Mouse (Mus musculus) hindbrain, embryonic 13.5 days (tissue): ENCODE data around the gene Cby3. TPM values are rescaled to one million over a fixed set of nuclear protein-coding genes. Genes with fewer than 3 reads are reported as not detected.
A peak's percentile ranks its signal among the peaks of the same experiment; 100 is the strongest.
"Not testable (repeated sequence)": the region's sequence is repeated elsewhere in the genome, so short reads cannot be mapped to it uniquely, and the experiment has no call there.

ENCODE experiments used
- ATAC-seq: fragments of 200-750 bp; cut with Nextera tagmentation; 2 replicates; pipeline ENCODE4 v1.8.0; 2017; ENCODE audit warnings: moderate TSS enrichment; ENCODE audit not compliant: low FRiP score
- H3K27ac ChIP-seq: fragments of 300-500 bp; sonication (generic); 2 replicates; pipeline ENCODE4 v1.5.1; 2015; ENCODE audit warnings: inconsistent platforms, mild to moderate bottlenecking, moderate library complexity
- H3K27me3 ChIP-seq: fragments of 300-500 bp; sonication (generic); 2 replicates; pipeline ENCODE4 v1.6.1; 2015; ENCODE audit warnings: mild to moderate bottlenecking, inconsistent platforms
- H3K36me3 ChIP-seq: fragments of 300-500 bp; sonication (generic); 2 replicates; pipeline ENCODE4 v1.6.1; 2015; ENCODE audit warnings: mild to moderate bottlenecking, inconsistent platforms
- H3K4me1 ChIP-seq: fragments of 300-500 bp; sonication (generic); replicated peaks from 2 replicates; pipeline ENCODE4 v1.6.1; 2015; ENCODE audit warnings: inconsistent platforms
- H3K4me2 ChIP-seq: fragments of 300-500 bp; sonication (generic); 2 replicates; pipeline ENCODE4 v1.6.1; 2015; ENCODE audit warnings: inconsistent platforms, mild to moderate bottlenecking, moderate library complexity
- H3K4me3 ChIP-seq: fragments of 300-500 bp; sonication (generic); 2 replicates; pipeline ENCODE4 v1.5.1; 2015; ENCODE audit warnings: mild to moderate bottlenecking, inconsistent platforms
- H3K9ac ChIP-seq: fragments of 300-500 bp; sonication (generic); 2 replicates; pipeline ENCODE4 v1.6.1; 2015; ENCODE audit warnings: mild to moderate bottlenecking, inconsistent platforms
- H3K9me3 ChIP-seq: fragments of 300-500 bp; sonication (generic); 2 replicates; pipeline ENCODE4 v1.6.1; 2016; ENCODE audit warnings: inconsistent platforms
- WGBS: fragments of 180-500 bp; shearing (Covaris S2); methylation state at CpG from one replicate; pipeline ENCODE4 v1.1.7; 2015; 5-methylcytosine and 5-hydroxymethylcytosine counted together
- polyA plus RNA-seq: library from polyadenylated mRNA; unstranded; fragments of >200 nt; fragmentation: Nextera tagmentation; extraction: Ambion mirVana; gene quantifications from 2 replicates; pipeline ENCODE4 v1.2.1, GENCODE M21; 2015

Gene Cby3
- polyA plus RNA-seq, 1 experiment from 2014 or later, result 0.75 TPM

DNA sequence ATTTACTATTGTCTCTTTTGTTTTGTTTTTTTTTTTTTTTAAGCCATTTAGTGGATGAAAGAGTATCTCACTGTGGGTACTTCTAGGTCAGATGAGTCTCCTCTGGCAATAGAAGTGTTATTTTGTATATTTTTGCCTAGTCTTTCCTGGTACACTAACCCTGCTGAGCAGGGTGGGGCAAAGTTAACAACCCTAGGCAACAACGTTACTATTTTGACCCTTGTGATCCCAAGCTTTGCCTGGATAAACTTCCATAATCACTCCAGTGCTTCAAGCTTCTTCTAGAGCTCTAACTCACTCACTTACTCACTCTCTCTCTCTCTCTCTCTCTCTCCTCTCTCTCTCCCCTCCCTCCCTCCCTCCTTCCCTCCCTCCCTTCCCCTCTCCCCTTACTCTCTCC is 18.1 kb upstream of the Cby3 start:
- no peak for ATAC-seq
- Histone ChIP-seq H3K36me3 (no peaks in the 10 kb centered on the region), H3K4me1 (no peaks in the 10 kb centered on the region), H3K27me3 (no peaks in the 10 kb centered on the region), H3K9me3 (no peaks in the 10 kb centered on the region), H3K9ac (no peak overlapping the region), H3K4me2 (no peak overlapping the region), H3K27ac (no peak overlapping the region), H3K4me3 (no peak overlapping the region)
- WGBS, result 62% methylated on average over 1 of the region's 1 CpGs

DNA sequence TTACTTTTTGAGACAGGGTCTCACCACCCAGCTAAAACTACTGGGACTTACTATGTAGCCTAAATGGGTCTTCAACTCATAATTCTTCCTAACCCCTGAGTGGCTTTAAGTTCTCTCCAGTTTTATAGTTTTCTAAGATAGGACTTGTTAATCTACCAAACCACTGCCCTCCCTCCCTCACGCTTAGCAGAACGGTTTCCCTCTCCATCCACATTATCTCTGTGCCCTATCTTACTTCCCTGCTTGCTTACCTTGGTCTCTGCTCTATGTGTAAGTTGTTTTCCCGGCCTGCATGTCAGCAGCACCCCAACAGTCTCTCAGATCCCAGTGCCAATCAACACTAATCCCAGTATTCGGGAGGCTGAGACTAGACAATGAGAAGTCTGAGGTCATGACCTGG is 17.4 kb upstream of the Cby3 start:
- 78% methylated on average over 4 of the region's 4 CpGs for WGBS
- Histone ChIP-seq H3K9ac (no peak overlapping the region), H3K4me2 (no peak overlapping the region), H3K27ac (no peak overlapping the region), H3K9me3 (no peaks in the 10 kb centered on the region), H3K36me3 (no peaks in the 10 kb centered on the region), H3K4me1 (no peaks in the 10 kb centered on the region), H3K4me3 (no peak overlapping the region), H3K27me3 (no peaks in the 10 kb centered on the region)
- ATAC-seq, result no peak

GRCm38 (mm10) chr11:50345486-50345885 is 8.8 kb upstream of the Cby3 start:
- H3K9ac ChIP-seq, result no peak overlapping the region
- no peak overlapping the region for H3K4me2 ChIP-seq
- no peak overlapping the region for H3K27ac ChIP-seq
- no peak overlapping the region for H3K4me3 ChIP-seq
- no peaks in the 10 kb centered on the region for H3K27me3 ChIP-seq
- no peak for ATAC-seq
- H3K9me3 ChIP-seq, result no peaks in the 10 kb centered on the region
- H3K4me1 ChIP-seq, result no peaks in the 10 kb centered on the region
- H3K36me3 ChIP-seq, result no peaks in the 10 kb centered on the region
- WGBS, result 87% methylated on average over 4 of the region's 4 CpGs

DNA sequence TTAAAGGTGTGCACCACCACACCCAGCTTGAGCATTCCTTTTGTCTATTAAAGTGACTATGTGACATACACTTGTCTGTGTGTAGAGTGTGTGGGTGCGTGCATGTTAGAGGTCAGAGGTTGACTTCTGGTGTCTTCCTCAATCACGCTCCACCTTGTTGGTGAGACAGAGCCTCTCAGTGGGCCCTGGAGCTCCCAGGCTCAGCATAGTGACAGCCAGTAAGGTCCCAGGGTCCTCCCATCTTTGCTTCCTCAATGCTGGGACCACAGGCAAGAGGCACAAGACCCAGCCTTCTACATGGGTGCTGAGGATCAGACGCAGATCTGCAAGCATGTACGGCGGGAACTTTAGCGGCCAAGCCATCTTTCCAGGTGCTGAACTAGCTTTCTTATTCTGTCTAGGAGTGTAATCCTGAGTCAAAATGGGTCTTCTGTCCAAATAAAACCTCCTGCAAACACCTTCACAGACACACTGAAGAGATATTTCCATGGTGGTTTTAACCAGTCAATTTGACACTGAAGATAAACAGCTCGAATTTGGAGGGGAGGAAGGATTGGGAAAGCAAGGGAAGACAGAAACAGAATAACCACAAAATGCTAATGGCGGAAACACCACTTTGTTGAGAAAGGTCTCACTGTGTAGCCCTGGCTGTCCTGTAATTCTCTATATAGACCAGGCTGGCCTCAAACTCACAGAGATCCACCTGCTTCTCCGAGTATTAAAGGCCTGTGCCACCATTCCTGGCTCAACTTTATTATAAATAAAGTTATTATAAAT is 7.8 kb upstream of the Cby3 start:
- Histone ChIP-seq H3K4me1 (no peaks in the 10 kb centered on the region), H3K9me3 (no peaks in the 10 kb centered on the region), H3K4me3 (no peak overlapping the region), H3K4me2 (no peak overlapping the region), H3K27me3 (no peaks in the 10 kb centered on the region), H3K36me3 (no peaks in the 10 kb centered on the region), H3K9ac (no peak overlapping the region), H3K27ac (no peak overlapping the region)
- ATAC-seq, result no peak
- WGBS, result 90% methylated on average over 9 of the region's 9 CpGs

GRCm38 (mm10) chr11:50352177-50352576 is 2.1 kb upstream of the Cby3 start:
- no peak overlapping the region for H3K4me3 ChIP-seq
- H3K27me3 ChIP-seq, result no peaks in the 10 kb centered on the region
- H3K9ac ChIP-seq, result no peak overlapping the region
- H3K36me3 ChIP-seq, result no peaks in the 10 kb centered on the region
- WGBS, result 90% methylated on average over 2 of the region's 2 CpGs
- no peaks in the 10 kb centered on the region for H3K9me3 ChIP-seq
- H3K27ac ChIP-seq, result no peak overlapping the region
- no peaks in the 10 kb centered on the region for H3K4me1 ChIP-seq
- no peak for ATAC-seq
- no peak overlapping the region for H3K4me2 ChIP-seq

DNA sequence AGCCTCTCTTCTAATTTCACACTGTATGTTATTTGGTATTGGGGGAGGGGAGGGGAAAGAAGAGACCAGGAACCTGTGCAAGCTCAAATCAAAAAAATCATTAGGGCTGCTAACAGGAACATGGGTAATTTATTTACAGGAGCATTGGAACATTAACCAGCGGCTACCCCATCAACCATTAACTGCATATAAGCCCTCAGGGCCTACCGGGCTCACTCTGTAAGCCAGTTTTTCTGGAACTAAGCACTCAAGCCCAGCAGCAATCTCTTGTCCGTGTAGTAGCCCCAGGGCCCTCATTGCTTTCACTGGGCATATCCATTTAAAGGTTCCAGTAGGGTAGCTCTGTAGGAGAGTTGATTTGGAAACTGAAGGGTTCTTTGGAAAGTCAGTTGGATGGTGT is 589 bp downstream of the Cby3 start:
- H3K4me3 ChIP-seq, result no peak overlapping the region
- H3K9ac ChIP-seq, result no peak overlapping the region
- H3K4me2 ChIP-seq, result no peak overlapping the region
- no peak overlapping the region for H3K27ac ChIP-seq
- peaks cover 9% of the 10 kb centered on the region; the same call in 1 of the 2 replicates for H3K4me1 ChIP-seq
- no peaks in the 10 kb centered on the region for H3K9me3 ChIP-seq
- no peak for ATAC-seq
- peaks cover 17% of the 10 kb centered on the region for H3K27me3 ChIP-seq
- WGBS, result 56% methylated on average over 3 of the region's 3 CpGs
- H3K36me3 ChIP-seq, result no peaks in the 10 kb centered on the region

- H3K4me2 ChIP-seq, result no peak overlapping the region
- peaks cover 17% of the 10 kb centered on the region for H3K27me3 ChIP-seq
- no peak overlapping the region for H3K27ac ChIP-seq
- no peak overlapping the region for H3K9ac ChIP-seq
- H3K4me3 ChIP-seq, result no peak overlapping the region
- no peak for ATAC-seq
- H3K4me1 ChIP-seq, result peaks cover 9% of the 10 kb centered on the region; the same call in 1 of the 2 replicates
- WGBS, result 75% methylated on average over 1 of the region's 1 CpGs
- no peaks in the 10 kb centered on the region for H3K9me3 ChIP-seq
- H3K36me3 ChIP-seq, result no peaks in the 10 kb centered on the region
These were observed 1.1 kb downstream of the Cby3 start for GRCm38 (mm10) chr11:50355395-50355794.

- H3K4me1 ChIP-seq, result peaks cover 9% of the 10 kb centered on the region; the same call in 1 of the 2 replicates
- no peaks in the 10 kb centered on the region for H3K36me3 ChIP-seq
- peak overlapping the region; percentile 73 for H3K9ac ChIP-seq
- H3K4me3 ChIP-seq, result peak overlapping the region; percentile 56
- 3% methylated on average over 74 of the region's 74 CpGs for WGBS
- peak overlapping the region; percentile 72 for H3K27ac ChIP-seq
- peak overlapping the region; percentile 89 for H3K4me2 ChIP-seq
- peaks cover 24% of the 10 kb centered on the region for H3K27me3 ChIP-seq
- ATAC-seq, result peak; percentile 79
- H3K9me3 ChIP-seq, result no peaks in the 10 kb centered on the region
These were observed 4.9 kb downstream of the Cby3 start for GRCm38 (mm10) chr11:50358950-50359861.

GRCm38 (mm10) chr11:50361282-50361681 is 7.0 kb downstream of the Cby3 start:
- not testable (repeated sequence) for H3K4me2 ChIP-seq, H3K4me1 ChIP-seq, H3K9ac ChIP-seq, ATAC-seq, H3K27ac ChIP-seq, H3K9me3 ChIP-seq, H3K4me3 ChIP-seq, H3K36me3 ChIP-seq
- 90% methylated on average over 1 of the region's 1 CpGs for WGBS
- H3K27me3 ChIP-seq, result peaks cover 26% of the 10 kb centered on the region

GRCm38 (mm10) chr11:50364548-50364947 is 10.3 kb downstream of the Cby3 start:
- H3K36me3 ChIP-seq, result no peaks in the 10 kb centered on the region
- no peak overlapping the region for H3K4me3 ChIP-seq
- 12% methylated on average over 4 of the region's 4 CpGs for WGBS
- no peak overlapping the region for H3K27ac ChIP-seq
- H3K9me3 ChIP-seq, result no peaks in the 10 kb centered on the region
- H3K27me3 ChIP-seq, result peaks cover 15% of the 10 kb centered on the region; the same call in 1 of the 2 replicates
- no peak overlapping the region for H3K9ac ChIP-seq
- ATAC-seq, result peak; percentile 61; the same call in 1 of the 2 replicates
- 0 out of 2 replicates have a peak, but pooled peaks cover 2% of the 10 kb centered on the region for H3K4me1 ChIP-seq
- H3K4me2 ChIP-seq, result no peak overlapping the region

GRCm38 (mm10) chr11:50365322-50365721 is 11.1 kb downstream of the Cby3 start:
- Histone ChIP-seq H3K9me3 (no peaks in the 10 kb centered on the region), H3K4me1 (no peaks in the 10 kb centered on the region), H3K4me2 (no peak overlapping the region), H3K4me3 (no peak overlapping the region), H3K36me3 (no peaks in the 10 kb centered on the region), H3K27ac (no peak overlapping the region), H3K27me3 (peaks cover 13% of the 10 kb centered on the region; the same call in 1 of the 2 replicates), H3K9ac (no peak overlapping the region)
- no peak for ATAC-seq

DNA sequence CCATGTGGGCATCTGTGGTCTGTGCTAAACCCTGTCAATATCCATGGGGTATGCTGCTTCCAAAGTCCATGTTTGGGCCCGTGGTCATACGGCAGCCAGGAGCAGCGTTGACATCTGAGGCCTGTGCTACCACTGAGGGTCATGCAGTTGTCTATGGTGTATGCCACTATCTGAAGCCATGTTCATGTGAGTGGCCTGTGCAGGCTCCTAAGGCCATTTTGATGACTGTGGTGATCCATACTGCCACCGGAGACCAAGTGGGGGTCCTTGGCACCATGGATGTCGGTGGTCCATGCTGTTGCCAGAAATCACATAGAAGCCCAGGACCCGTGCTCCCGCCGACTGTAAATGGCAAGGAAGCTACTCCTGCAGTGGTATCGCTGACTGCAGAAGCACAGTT is 13.3 kb downstream of the Cby3 start:
- WGBS, result 94% methylated on average over 9 of the region's 9 CpGs
- Histone ChIP-seq H3K27ac (no peak overlapping the region), H3K36me3 (no peaks in the 10 kb centered on the region), H3K27me3 (0 out of 2 replicates have a peak, but pooled peaks cover 7% of the 10 kb centered on the region), H3K9ac (no peak overlapping the region), H3K4me1 (peaks cover 15% of the 10 kb centered on the region), H3K4me3 (no peak overlapping the region), H3K4me2 (no peak overlapping the region), H3K9me3 (no peaks in the 10 kb centered on the region)
- no peak for ATAC-seq
